Mouse (Mus musculus): Measurements from ENCODE around the gene Alk.

DNA sequence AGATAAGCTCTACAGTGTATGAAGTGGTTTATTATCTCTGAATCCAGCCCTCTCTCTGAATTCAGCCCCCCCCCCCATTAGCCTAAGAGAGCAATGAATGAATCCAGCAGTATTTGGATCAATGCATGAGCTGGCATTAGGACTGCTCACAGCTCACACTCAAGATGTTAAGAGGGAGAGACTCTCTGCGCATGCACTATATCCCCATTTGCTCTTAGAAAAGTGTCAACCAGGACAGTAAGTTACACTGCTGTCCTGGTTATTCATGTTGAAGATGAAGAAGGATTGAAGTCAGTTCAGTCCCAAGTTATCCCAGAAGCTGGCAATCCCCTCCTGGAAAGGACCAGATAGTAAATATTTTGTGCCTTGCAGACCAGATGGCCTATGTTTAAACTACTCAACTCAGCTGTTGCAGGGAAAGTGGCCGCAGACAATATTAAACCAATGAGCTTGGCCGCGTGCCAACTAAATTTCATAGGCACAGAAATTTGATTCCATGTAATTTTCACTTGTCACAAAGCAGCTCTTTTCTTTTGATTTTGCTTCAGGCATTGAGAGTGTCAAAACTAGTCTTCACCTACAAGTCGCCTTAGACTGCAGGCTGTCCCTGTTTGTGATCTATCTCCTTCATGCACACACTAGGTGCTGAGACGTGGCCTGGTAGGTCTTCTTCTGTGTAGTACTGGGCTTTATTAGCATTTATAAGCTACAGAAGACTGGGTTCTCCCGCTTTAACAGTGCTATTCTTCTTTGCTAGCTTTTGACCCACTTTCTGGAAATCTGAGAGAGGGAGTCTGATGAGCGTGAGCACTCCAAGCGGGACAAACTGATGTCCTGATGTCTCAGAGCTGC is 339.0 kb downstream of the Alk start:
- TF ChIP-seq CTCF (IDR thresholded peaks at IDR 0.05; ENCODE audit: low read depth) (no peak), EP300 (optimal IDR thresholded peaks at IDR 0.05) (no peak)
